Mouse (Mus musculus): ENCODE measurements around the gene Begain. TPM values are rescaled to one million over a fixed set of nuclear protein-coding genes. Genes with fewer than 3 reads are reported as not detected.

The Begain gene
- polyA plus RNA-seq, 1 experiment, result 10.5 TPM

DNA sequence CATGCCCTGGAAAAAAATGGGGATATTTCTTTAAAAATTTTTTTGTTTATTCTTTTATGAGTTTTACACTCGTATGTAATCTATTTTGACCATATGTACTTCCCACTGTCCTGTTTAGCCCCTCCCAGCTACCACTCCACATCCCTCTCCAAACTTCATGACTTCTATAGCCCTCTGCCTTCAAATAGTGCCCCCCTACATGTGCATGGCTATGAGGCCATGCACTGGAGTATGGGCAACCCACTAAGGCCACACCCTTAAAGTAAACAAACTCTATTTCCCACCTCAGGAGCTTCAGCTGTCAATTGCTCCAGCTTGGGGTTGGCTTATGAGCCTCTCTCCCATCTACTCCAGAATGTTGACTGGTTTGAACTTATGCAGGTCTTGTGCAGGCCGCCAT is 18.1 kb upstream of the Begain start:
- H3K4me1 ChIP-seq (ENCODE audit: control insufficient read depth, insufficient read depth, low read length), result no peaks in the 10 kb centered on the region
- H3K27ac ChIP-seq (ENCODE audit: insufficient read depth, low read length), result no peak overlapping the region
- H3K4me3 ChIP-seq (ENCODE audit: insufficient read depth, low read length), result no peak overlapping the region
- TF ChIP-seq POLR2A (IDR thresholded peaks at IDR 0.05; ENCODE audit: low read depth, low read length), result no peak
- no peak for TF ChIP-seq CTCF (IDR thresholded peaks at IDR 0.05; ENCODE audit: borderline replicate concordance, insufficient read depth, low read length)

DNA sequence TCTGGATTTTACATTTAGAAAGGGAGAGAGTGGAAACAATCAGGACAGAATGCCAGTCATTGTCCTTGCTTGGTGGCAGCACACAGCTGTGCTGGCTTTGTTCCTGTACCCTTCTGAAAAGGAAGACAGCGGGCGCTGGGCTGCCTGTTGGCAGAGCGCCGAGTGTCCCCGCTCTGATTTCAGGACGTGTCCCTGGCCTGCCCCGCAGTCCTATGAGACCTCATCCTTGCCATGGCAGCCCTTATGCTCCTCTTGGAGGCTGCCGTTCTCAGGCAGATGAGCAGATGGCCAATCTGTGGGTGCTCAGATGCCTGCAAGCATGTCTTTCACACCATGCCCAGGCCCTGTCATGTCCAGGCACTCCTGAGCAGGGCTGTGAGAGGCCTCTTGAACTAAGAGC is 17.7 kb upstream of the Begain start:
- TF ChIP-seq POLR2A (IDR thresholded peaks at IDR 0.05; ENCODE audit: low read depth, low read length) (no peak), CTCF (IDR thresholded peaks at IDR 0.05; ENCODE audit: borderline replicate concordance, insufficient read depth, low read length) (no peak)
- no peaks in the 10 kb centered on the region for H3K4me1 ChIP-seq (ENCODE audit: control insufficient read depth, insufficient read depth, low read length)

DNA sequence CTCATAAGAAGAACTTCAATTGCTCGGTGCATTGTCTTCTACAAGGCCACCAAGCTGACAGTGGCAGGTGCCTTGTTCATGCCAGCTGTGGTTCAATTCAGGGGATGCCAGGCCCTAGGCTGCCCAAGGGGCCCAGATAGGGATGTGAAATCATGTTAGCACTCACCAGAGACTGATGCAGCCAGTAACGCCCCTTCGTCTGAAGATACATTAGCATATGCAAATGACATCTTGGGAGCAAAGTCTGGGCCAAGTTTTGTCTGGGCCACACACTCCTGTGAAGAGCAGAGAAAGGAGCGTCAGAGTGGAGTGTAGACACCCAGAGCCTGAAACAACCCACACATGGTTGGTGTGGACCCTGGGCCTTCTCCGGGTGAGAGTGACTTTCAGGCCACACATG is 17.0 kb upstream of the Begain start:
- H3K27ac ChIP-seq (ENCODE audit: insufficient read depth, low read length), result no peak overlapping the region
- H3K4me1 ChIP-seq (ENCODE audit: control insufficient read depth, insufficient read depth, low read length), result no peaks in the 10 kb centered on the region
- H3K4me3 ChIP-seq (ENCODE audit: insufficient read depth, low read length), result no peak overlapping the region
- TF ChIP-seq CTCF (IDR thresholded peaks at IDR 0.05; ENCODE audit: borderline replicate concordance, insufficient read depth, low read length) (no peak), POLR2A (IDR thresholded peaks at IDR 0.05; ENCODE audit: low read depth, low read length) (no peak)

More for the DNA sequence above, 17.7 kb upstream of the Begain start:
- Histone ChIP-seq H3K4me3 (ENCODE audit: insufficient read depth, low read length) (no peak overlapping the region), H3K27ac (ENCODE audit: insufficient read depth, low read length) (no peak overlapping the region)

GRCm38 (mm10) chr12:109083476-109083875 is 15.5 kb upstream of the Begain start:
- Histone ChIP-seq H3K4me3 (ENCODE audit: insufficient read depth, low read length) (no peak overlapping the region), H3K4me1 (ENCODE audit: control insufficient read depth, insufficient read depth, low read length) (no peaks in the 10 kb centered on the region), H3K27ac (ENCODE audit: insufficient read depth, low read length) (no peak overlapping the region)
- TF ChIP-seq CTCF (IDR thresholded peaks at IDR 0.05; ENCODE audit: borderline replicate concordance, insufficient read depth, low read length), result no peak
- no peak for TF ChIP-seq POLR2A (IDR thresholded peaks at IDR 0.05; ENCODE audit: low read depth, low read length)

DNA sequence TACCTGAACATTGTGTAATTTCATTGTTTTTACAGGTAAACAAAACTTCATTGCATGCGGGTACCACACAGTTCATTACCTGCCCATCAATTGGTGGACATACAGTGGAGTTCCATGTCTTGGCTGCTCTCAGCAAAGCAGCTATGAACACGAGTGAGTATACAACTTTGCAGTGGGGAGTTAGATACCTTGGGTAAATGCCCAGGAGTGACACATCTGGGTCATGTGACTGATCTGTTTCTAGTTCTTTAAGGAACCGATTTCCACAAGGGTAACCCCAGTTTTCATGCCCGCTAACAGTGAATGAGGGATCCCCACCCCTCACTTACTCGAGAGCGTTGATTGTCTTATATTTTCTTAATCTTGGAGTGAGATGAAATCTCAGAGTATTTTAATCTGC is 9.0 kb upstream of the Begain start:
- no peak for TF ChIP-seq POLR2A (IDR thresholded peaks at IDR 0.05; ENCODE audit: low read depth, low read length)
- TF ChIP-seq CTCF (IDR thresholded peaks at IDR 0.05; ENCODE audit: borderline replicate concordance, insufficient read depth, low read length), result no peak
- H3K27ac ChIP-seq (ENCODE audit: insufficient read depth, low read length), result no peak overlapping the region
- H3K4me3 ChIP-seq (ENCODE audit: insufficient read depth, low read length), result no peak overlapping the region
- H3K4me1 ChIP-seq (ENCODE audit: control insufficient read depth, insufficient read depth, low read length), result no peaks in the 10 kb centered on the region; the same call in 1 of the 2 replicates

- H3K4me1 ChIP-seq (ENCODE audit: control insufficient read depth, insufficient read depth, low read length), result no peaks in the 10 kb centered on the region; the same call in 1 of the 2 replicates
- TF ChIP-seq CTCF (IDR thresholded peaks at IDR 0.05; ENCODE audit: borderline replicate concordance, insufficient read depth, low read length), result no peak
- no peak for TF ChIP-seq POLR2A (IDR thresholded peaks at IDR 0.05; ENCODE audit: low read depth, low read length)
- no peak overlapping the region for H3K27ac ChIP-seq (ENCODE audit: insufficient read depth, low read length)
- no peak overlapping the region for H3K4me3 ChIP-seq (ENCODE audit: insufficient read depth, low read length)
These were observed 6.8 kb upstream of the Begain start for GRCm38 (mm10) chr12:109074777-109075285.

DNA sequence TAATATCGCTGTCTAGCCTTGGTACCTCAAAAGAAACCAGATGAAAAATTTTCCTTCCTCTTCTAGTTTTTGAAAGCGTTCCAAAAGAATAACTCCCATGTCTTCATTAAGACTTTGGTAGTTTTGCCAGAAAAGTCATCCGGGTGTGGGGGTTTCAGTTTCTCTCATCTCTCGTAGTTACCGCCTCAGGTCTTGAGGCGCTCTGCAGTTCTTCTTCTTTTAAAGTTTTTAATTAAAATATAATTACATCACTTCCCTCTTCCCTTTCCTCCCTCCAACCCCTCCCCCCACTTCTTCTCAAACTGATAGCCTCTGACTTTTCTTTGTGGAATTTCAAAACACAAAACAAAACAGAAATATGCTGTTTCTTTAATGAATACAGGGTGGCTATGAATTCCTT is 6.1 kb upstream of the Begain start:
- TF ChIP-seq CTCF (IDR thresholded peaks at IDR 0.05; ENCODE audit: borderline replicate concordance, insufficient read depth, low read length) (no peak), POLR2A (IDR thresholded peaks at IDR 0.05; ENCODE audit: low read depth, low read length) (no peak)
- Histone ChIP-seq H3K4me3 (ENCODE audit: insufficient read depth, low read length) (no peak overlapping the region), H3K27ac (ENCODE audit: insufficient read depth, low read length) (no peak overlapping the region), H3K4me1 (ENCODE audit: control insufficient read depth, insufficient read depth, low read length) (no peaks in the 10 kb centered on the region; the same call in 1 of the 2 replicates)

DNA sequence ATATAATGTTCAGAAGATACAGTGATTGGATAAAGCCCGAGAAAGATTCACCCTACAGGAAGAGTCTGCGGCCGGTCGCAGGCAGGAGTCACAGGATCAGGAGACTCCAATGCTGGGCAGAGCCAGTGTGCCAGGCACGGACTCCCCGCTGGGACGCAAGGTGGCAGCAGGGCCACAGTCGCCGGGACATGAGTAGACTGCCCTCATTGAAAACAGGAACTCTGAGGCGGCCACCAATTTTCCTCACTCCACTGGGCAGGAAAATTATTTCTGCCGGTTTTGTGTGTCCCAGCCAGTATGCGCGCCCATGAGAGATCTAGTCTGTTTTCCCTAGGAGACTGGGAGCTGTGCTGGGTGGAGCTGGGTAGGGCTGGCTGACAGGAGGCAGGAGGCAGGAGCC is 3.2 kb upstream of the Begain start:
- Histone ChIP-seq H3K27ac (ENCODE audit: insufficient read depth, low read length) (no peak overlapping the region), H3K4me3 (ENCODE audit: insufficient read depth, low read length) (no peak overlapping the region), H3K4me1 (ENCODE audit: control insufficient read depth, insufficient read depth, low read length) (no peaks in the 10 kb centered on the region; the same call in 1 of the 2 replicates)
- TF ChIP-seq POLR2A (IDR thresholded peaks at IDR 0.05; ENCODE audit: low read depth, low read length) (no peak), CTCF (IDR thresholded peaks at IDR 0.05; ENCODE audit: borderline replicate concordance, insufficient read depth, low read length) (no peak)

- TF ChIP-seq POLR2A (IDR thresholded peaks at IDR 0.05; ENCODE audit: low read depth, low read length), result no peak
- H3K27ac ChIP-seq (ENCODE audit: insufficient read depth, low read length), result no peak overlapping the region
- H3K4me3 ChIP-seq (ENCODE audit: insufficient read depth, low read length), result no peak overlapping the region
- no peaks in the 10 kb centered on the region; the same call in 1 of the 2 replicates for H3K4me1 ChIP-seq (ENCODE audit: control insufficient read depth, insufficient read depth, low read length)
These were observed 1.7 kb upstream of the Begain start for GRCm38 (mm10) chr12:109069751-109070150.

- H3K4me1 ChIP-seq (ENCODE audit: control insufficient read depth, insufficient read depth, low read length), result no peaks in the 10 kb centered on the region
- no peak overlapping the region for H3K27ac ChIP-seq (ENCODE audit: insufficient read depth, low read length)
- H3K4me3 ChIP-seq (ENCODE audit: insufficient read depth, low read length), result no peak overlapping the region
- no peak for TF ChIP-seq CTCF (IDR thresholded peaks at IDR 0.05; ENCODE audit: borderline replicate concordance, insufficient read depth, low read length)
These were observed 721 bp upstream of the Begain start for GRCm38 (mm10) chr12:109068738-109069137.
